Mouse (Mus musculus): ENCODE measurements around the gene Slc36a1. TPM values are rescaled to one million over a fixed set of nuclear protein-coding genes. Genes with fewer than 3 reads are reported as not detected.

The Slc36a1 gene
- total RNA-seq, 2 experiments from 2014 or later: 74.0 to 79.1 TPM

GRCm38 (mm10) chr11:55209626-55210353 lies 5.6 kb downstream of the Slc36a1 start:
- intact Hi-C loops (cut with DNase I): no loop called here

DNA sequence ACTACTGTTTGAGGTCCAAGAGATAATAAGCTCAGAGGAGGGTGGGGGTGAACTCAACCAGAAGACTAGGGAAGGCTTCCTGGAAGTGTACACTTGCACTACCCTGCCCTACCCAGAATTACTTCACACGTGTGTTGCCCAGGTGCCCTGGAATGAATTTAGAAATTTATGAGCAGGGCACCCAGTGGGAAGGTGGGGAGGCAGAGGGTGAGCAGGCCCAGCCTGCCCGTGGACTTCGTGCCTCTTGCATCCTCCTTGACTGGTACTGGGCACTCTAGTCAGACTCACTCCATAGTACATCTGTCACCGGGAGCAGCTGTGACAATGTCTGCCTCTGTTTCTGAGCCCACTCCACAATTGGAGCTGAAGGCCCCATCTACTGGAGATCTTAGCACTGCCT lies 9.4 kb downstream of the Slc36a1 start:
- intact Hi-C loops (cut with DNase I): no loop called here
- no peak for TF ChIP-seq CTCF (IDR thresholded peaks at IDR 0.05)
- DNase-seq (ENCODE audit: extremely low spot score in 1 of 2, low spot score in 2 of 2): no peak
- Histone ChIP-seq H3K4me3 (no peak overlapping the region), H3K27ac (no peak overlapping the region; the same call in 1 of the 2 replicates)

More at GRCm38 (mm10) chr11:55209626-55210353, 5.6 kb downstream of the Slc36a1 start:
- no peak for TF ChIP-seq CTCF (IDR thresholded peaks at IDR 0.05)
- DNase-seq (ENCODE audit: extremely low spot score in 1 of 2, low spot score in 2 of 2): no peak
- no peak overlapping the region; the same call in 1 of the 2 replicates for H3K27ac ChIP-seq
- no peak overlapping the region for H3K4me3 ChIP-seq

DNA sequence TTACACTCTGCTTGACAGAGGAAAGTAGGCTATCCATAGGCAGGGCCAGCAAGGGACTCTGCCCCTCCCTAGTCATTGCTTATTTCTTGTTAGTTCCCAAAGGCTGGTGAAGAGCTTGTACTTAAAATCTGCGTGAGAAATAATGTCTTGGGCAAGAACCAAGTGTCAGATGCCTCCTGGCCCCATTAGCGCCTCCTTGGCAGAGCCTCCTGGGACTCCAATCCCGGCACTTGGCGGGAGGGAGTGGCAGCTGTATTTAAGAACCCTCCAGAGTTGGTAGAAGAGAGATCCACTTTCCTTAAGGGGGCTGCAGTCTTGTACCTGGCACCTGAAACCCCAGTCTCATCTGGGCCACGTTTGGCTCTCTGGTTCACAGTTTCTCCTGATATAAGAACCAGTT lies 10.0 kb downstream of the Slc36a1 start:
- TF ChIP-seq CTCF (IDR thresholded peaks at IDR 0.05): no peak
- H3K4me3 ChIP-seq: no peak overlapping the region
- DNase-seq (ENCODE audit: extremely low spot score in 1 of 2, low spot score in 2 of 2): no peak
- intact Hi-C loops (cut with DNase I): no loop called here
- H3K27ac ChIP-seq: no peak overlapping the region

- no peak for DNase-seq (ENCODE audit: extremely low spot score in 1 of 2, low spot score in 2 of 2)
- intact Hi-C loops (cut with DNase I): no loop called here
- TF ChIP-seq CTCF (IDR thresholded peaks at IDR 0.05): no peak
- H3K4me3 ChIP-seq: no peak overlapping the region
- peak overlapping the region; percentile 2; the same call in 1 of the 2 replicates for H3K27ac ChIP-seq
Measured at GRCm38 (mm10) chr11:55214978-55215377, 10.8 kb downstream of the Slc36a1 start.

- no peak for DNase-seq (ENCODE audit: extremely low spot score in 1 of 2, low spot score in 2 of 2)
Measured at GRCm38 (mm10) chr11:55216061-55216460, 11.9 kb downstream of the Slc36a1 start.

DNA sequence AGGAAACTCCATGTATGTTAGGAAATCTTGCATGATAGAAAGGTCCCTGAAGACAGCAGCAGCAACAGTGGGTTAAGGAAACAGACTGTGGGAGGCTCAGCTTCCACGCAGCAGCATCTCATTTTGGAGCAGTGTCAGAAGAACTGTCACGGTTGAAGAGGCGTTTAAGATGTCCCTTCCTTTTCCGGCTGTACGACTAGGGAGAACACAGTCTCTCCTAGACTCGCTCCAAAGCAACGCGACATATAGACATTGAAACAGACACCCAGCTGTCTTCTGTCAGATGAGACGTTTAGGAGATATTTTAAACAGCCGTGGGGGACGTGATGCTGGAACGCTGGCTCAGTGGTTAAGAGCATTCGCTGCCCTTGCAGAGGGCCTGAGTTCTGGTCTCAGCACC lies 12.7 kb downstream of the Slc36a1 start:
- H3K27ac ChIP-seq: peak overlapping the region; percentile 83
- intact Hi-C loops (cut with DNase I): no loop called here
- peak in 1 of 2 experiments; percentile 31 for DNase-seq (ENCODE audit: extremely low spot score in 1 of 2, low spot score in 2 of 2)
- TF ChIP-seq CTCF (IDR thresholded peaks at IDR 0.05): no peak
- H3K4me3 ChIP-seq: no peak overlapping the region

More at GRCm38 (mm10) chr11:55216061-55216460, 11.9 kb downstream of the Slc36a1 start:
- H3K4me3 ChIP-seq: no peak overlapping the region
- no peak for TF ChIP-seq CTCF (IDR thresholded peaks at IDR 0.05)
- intact Hi-C loops (cut with DNase I): no loop called here
- H3K27ac ChIP-seq: peak overlapping the region; percentile 83

GRCm38 (mm10) chr11:55217418-55217817 lies 13.3 kb downstream of the Slc36a1 start:
- peak overlapping the region; percentile 72 for H3K27ac ChIP-seq
- TF ChIP-seq CTCF (IDR thresholded peaks at IDR 0.05): no peak
- intact Hi-C loops (cut with DNase I): no loop called here

DNA sequence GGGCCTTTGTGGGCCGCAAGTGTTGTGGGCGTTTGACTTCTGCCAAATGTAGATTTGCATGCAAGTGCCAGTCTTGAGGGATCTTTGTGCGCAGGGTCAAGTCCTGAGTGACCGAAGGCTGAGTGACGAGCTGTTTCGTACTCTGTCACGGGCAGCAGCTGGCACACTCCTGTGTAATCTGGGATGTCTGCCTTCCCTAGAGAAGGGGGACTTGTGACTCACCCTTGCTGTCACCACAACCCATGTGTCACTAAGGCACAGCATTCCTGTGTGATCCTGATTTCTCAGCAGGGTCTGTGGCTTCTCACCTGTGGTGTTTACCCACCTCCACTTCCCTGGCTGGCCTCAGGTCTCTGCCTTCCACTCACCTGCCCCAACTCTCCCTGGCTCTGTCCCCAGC lies 13.7 kb downstream of the Slc36a1 start:
- no peak for TF ChIP-seq CTCF (IDR thresholded peaks at IDR 0.05)
- DNase-seq (ENCODE audit: extremely low spot score in 1 of 2, low spot score in 2 of 2): no peak
- peak overlapping the region; percentile 72 for H3K27ac ChIP-seq
- intact Hi-C loops (cut with DNase I): no loop called here
- no peak overlapping the region for H3K4me3 ChIP-seq

More at GRCm38 (mm10) chr11:55217418-55217817, 13.3 kb downstream of the Slc36a1 start:
- DNase-seq (ENCODE audit: extremely low spot score in 1 of 2, low spot score in 2 of 2): no peak
- no peak overlapping the region for H3K4me3 ChIP-seq

DNA sequence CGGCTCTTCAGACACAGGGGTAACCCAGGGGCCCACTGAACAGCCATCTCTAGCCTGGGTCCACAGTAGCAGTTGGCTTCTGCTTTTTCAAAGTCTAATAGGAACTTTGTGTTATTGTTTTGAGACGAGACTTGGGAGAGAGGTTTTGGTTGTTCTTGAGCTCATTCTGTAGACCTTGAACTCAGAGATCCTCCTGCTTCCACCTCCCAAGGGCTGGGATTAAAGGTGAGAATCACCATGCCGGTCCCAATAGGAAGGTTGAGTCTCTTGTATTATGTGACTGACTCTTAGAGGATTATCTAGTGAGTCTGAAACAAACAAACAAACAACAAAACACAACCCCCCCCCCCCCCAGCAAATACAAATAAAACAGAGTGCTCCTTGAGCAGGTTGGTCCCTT lies 14.3 kb downstream of the Slc36a1 start:
- TF ChIP-seq CTCF (IDR thresholded peaks at IDR 0.05): no peak
- peak overlapping the region; percentile 72 for H3K27ac ChIP-seq
- intact Hi-C loops (cut with DNase I): no loop called here
- H3K4me3 ChIP-seq: no peak overlapping the region
- no peak for DNase-seq (ENCODE audit: extremely low spot score in 1 of 2, low spot score in 2 of 2)

DNA sequence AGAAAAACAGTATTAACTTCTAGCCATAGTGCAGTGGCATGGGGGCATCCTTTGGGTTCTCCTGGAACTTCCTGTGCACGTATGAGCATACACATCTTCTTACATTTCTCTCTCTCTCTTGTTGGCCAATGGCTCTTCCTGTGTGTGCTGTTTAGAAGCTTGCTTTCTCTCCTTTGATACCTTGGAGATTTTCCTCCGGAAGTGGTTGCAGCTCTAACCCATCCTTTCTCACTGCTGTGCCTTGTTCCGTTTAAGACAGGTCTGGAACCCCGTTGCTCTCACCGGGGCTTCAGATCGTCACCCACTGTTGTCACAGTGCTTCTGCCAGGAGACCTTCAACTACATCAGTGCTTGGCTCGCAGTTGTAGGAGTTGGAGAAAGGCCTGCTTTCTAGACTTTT lies 17.2 kb downstream of the Slc36a1 start:
- no peak for DNase-seq (ENCODE audit: extremely low spot score in 1 of 2, low spot score in 2 of 2)
- Histone ChIP-seq H3K4me3 (no peak overlapping the region), H3K27ac (no peak overlapping the region)
- TF ChIP-seq CTCF (IDR thresholded peaks at IDR 0.05): no peak
- intact Hi-C loops (cut with DNase I): no loop called here

GRCm38 (mm10) chr11:55231034-55231433 lies 26.9 kb downstream of the Slc36a1 start:
- no peak for TF ChIP-seq CTCF (IDR thresholded peaks at IDR 0.05)
- H3K27ac ChIP-seq: no peak overlapping the region
- intact Hi-C loops (cut with DNase I): no loop called here
- no peak overlapping the region for H3K4me3 ChIP-seq
- no peak for DNase-seq (ENCODE audit: extremely low spot score in 1 of 2, low spot score in 2 of 2)

- intact Hi-C loops (cut with DNase I): no loop called here
- DNase-seq (ENCODE audit: extremely low spot score in 1 of 2, low spot score in 2 of 2): no peak
- no peak for TF ChIP-seq CTCF (IDR thresholded peaks at IDR 0.05)
- no peak overlapping the region for H3K4me3 ChIP-seq
- no peak overlapping the region for H3K27ac ChIP-seq
Measured at GRCm38 (mm10) chr11:55234288-55234687, 30.1 kb downstream of the Slc36a1 start.

DNA sequence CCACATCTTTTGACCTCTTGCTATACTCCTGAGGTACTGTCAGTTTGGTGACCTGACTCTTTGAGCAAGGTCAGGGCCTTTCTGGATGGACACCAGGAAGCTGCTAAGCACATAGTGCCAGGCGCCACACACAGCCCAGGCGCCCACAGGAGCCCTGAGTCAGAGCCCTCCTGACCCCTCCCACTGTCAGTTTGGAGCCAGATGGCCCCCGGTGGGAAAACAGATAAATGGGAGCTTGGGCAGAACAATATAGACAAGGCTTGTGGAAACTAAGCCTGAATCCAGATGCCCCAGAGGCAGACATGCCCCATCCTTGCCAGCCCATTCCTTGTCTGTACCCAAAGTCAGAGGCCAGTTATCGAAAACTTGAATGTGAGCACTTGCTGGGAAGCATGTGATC lies 30.6 kb downstream of the Slc36a1 start:
- no peak for DNase-seq (ENCODE audit: extremely low spot score in 1 of 2, low spot score in 2 of 2)
- Histone ChIP-seq H3K27ac (no peak overlapping the region), H3K4me3 (no peak overlapping the region)
- no peak for TF ChIP-seq CTCF (IDR thresholded peaks at IDR 0.05)
- intact Hi-C loops (cut with DNase I): loop anchor here (5.0 kb wide), 1 partner anchor 32 kb away; the partner anchor contains the start of gene Slc36a1

All from left cerebral cortex, adult 2 months (tissue).